Mouse (Mus musculus) kidney, postnatal 14 days (tissue): ENCODE data around the gene Ccdc83.

Experiments
- DNase-seq: peaks from one replicate; pipeline ENCODE4 v3.0.0; 2022; ENCODE audit warnings: mixed read lengths

Gene Ccdc83

GRCm38 (mm10) chr7:90265289-90265970 lies at the start of gene Ccdc83:
TSS of gene Ccdc83 (minus strand) at chr7:90265777.
- DNase-seq: peak; percentile 88

GRCm38 (mm10) chr7:90313421-90313820 lies 47.8 kb upstream of the Ccdc83 start:
- no peak for DNase-seq

- no peak for DNase-seq
Observed at GRCm38 (mm10) chr7:90312151-90312883, 46.7 kb upstream of the Ccdc83 start.

GRCm38 (mm10) chr7:90308003-90308402 lies 42.4 kb upstream of the Ccdc83 start:
- DNase-seq: no peak

- peak; percentile 65 for DNase-seq
Observed at GRCm38 (mm10) chr7:90306968-90307367, 41.4 kb upstream of the Ccdc83 start.

- DNase-seq: no peak
Observed at GRCm38 (mm10) chr7:90306079-90306478, 40.5 kb upstream of the Ccdc83 start.

GRCm38 (mm10) chr7:90302647-90303552 lies 37.3 kb upstream of the Ccdc83 start:
- peak; percentile 17 for DNase-seq

GRCm38 (mm10) chr7:90301942-90302646 lies 36.5 kb upstream of the Ccdc83 start, which contains the start of gene Sytl2:
TSS of gene Sytl2 (plus strand) at chr7:90302252.
- peak; percentile 85 for DNase-seq

GRCm38 (mm10) chr7:90291885-90292284 lies 26.3 kb upstream of the Ccdc83 start:
- DNase-seq: no peak

- no peak for DNase-seq
Observed at GRCm38 (mm10) chr7:90284793-90285192, 19.2 kb upstream of the Ccdc83 start.

GRCm38 (mm10) chr7:90282786-90283185 lies 17.2 kb upstream of the Ccdc83 start:
- DNase-seq: no peak

GRCm38 (mm10) chr7:90281759-90282546 lies 16.4 kb upstream of the Ccdc83 start:
- DNase-seq: no peak

GRCm38 (mm10) chr7:90280878-90281277 lies 15.3 kb upstream of the Ccdc83 start:
- no peak for DNase-seq

GRCm38 (mm10) chr7:90280274-90280875 lies 14.8 kb upstream of the Ccdc83 start:
- peak; percentile 42 for DNase-seq

- DNase-seq: no peak
Observed at GRCm38 (mm10) chr7:90279136-90279535, 13.6 kb upstream of the Ccdc83 start.

GRCm38 (mm10) chr7:90277769-90278168 lies 12.2 kb upstream of the Ccdc83 start:
- no peak for DNase-seq

GRCm38 (mm10) chr7:90277246-90277645 lies 11.7 kb upstream of the Ccdc83 start:
- no peak for DNase-seq

- no peak for DNase-seq
Observed at GRCm38 (mm10) chr7:90274561-90275100, 9.1 kb upstream of the Ccdc83 start.

GRCm38 (mm10) chr7:90270141-90270540 lies 4.6 kb upstream of the Ccdc83 start:
- DNase-seq: no peak

GRCm38 (mm10) chr7:90261902-90262599 lies 3.5 kb downstream of the Ccdc83 start:
- no peak for DNase-seq
